Mouse (Mus musculus): ENCODE results near the gene Srprb. TPM values are rescaled to one million over a fixed set of nuclear protein-coding genes. Genes with fewer than 3 reads are reported as not detected.
"Not testable (repeated sequence)": the region's sequence is repeated elsewhere in the genome, so short reads cannot be mapped to it uniquely, and the experiment has no call there.

The Srprb gene
- total RNA-seq, 1 experiment from 2014 or later: 14.6 TPM

DNA sequence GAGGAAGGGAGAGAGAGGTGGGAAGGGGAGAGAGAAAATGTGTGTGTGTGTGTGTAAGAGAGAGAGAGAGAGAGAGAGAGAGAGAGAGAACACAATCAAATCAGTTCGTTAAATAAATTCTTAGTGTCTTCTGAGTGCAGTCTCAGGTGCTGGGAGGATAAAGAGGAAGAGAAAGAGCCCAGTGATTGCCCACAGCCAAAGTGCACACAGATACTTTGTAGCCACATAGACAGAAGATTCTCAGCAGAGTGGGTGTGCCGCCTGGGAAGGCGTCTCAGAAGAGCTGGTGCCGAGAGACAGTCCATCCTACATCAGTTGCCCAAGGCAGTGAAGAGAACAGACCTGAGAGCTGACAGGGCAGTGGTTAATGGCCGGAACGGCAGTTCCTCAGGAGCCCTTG is 12.3 kb upstream of the Srprb start:
- no peak for ATAC-seq (replicated peaks; ENCODE audit: insufficient number of reproducible peaks, low FRiP score, low TSS enrichment, poor library complexity, severe bottlenecking)

DNA sequence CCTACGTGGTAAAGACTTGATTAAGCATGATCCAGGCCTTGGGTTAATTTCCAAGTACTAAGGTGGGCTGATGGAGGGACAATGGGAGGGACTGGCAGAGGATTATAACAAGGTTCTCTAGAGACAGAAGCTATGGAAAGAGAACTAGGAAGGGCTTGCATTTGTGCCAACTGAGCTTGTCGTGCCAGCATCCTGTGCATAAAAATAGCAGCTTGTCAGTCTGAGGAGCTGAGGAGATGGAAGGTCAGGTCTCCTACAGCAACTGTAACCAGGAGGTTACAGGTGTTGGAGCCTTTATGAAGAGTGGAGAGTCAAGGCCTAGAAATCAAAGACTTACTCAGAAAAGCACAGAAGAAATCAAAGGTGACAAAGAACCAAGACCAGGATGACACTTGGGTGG is 11.7 kb upstream of the Srprb start:
- ATAC-seq (replicated peaks; ENCODE audit: insufficient number of reproducible peaks, low FRiP score, low TSS enrichment, poor library complexity, severe bottlenecking): no peak

DNA sequence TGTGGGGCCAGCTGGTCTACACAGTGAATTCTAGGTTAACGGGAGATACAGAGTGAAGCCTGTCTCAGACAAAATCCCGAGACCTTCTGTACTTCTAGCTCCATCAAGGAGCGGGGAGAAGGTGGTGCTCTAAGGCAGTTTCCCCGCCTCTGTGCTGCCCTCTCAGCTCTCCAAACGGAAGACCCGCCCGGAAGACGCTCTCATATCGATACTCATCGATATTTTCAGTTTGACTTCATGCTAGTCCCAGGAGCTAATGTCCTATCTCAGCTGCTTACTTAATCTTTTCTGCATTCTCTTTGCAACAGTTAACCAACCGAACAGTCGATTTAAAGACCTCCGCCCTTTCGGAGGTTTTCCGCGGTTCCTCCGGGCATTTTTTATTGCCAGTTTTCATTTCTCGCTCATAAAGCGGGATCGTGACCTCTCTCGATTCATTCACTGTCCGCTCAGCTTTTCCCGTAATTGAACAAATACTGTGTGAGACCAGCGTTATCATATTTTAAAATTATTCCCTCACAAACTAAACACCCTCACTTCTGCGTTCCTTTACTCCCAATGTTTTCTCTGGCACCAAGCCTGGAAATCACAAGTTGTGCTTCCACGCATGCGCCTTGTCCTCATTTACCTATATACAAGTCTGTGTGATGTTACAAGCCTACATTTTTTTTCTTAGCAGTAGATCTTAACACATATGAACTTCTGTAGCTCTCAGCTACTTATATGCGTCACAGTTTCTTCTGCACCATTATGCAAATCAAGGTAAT is 10.9 kb upstream of the Srprb start:
- ATAC-seq (replicated peaks; ENCODE audit: insufficient number of reproducible peaks, low FRiP score, low TSS enrichment, poor library complexity, severe bottlenecking): no peak

DNA sequence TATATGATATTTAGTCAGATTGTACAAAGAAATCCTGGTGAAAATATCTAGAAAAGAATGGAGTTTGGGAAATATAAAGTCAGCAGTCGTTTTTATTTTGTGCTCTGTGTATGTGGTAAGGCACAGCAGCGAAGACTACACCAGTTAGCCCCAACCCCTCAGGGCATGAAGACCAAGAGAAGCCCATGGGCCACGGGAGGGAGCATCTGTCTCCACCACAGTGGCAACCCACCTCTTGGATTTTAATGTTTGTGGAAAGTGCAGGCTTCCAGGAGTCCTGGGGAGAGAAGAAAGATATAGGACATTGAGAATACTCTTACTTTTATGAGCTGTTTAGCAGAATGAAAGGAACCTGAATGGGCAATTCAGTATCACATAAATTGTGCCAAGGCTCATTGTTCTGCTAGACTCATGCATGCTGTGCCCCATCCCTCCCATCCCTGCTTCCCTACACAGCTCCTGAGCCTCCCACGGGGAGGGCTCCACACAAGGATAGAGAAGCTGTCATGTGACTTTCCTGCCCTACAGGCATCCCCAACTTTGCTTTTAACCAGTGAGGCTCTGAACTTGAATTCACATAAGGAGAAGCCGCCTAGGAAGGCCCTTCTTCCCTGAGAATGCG is 7.0 kb upstream of the Srprb start:
- no peak for ATAC-seq (replicated peaks; ENCODE audit: insufficient number of reproducible peaks, low FRiP score, low TSS enrichment, poor library complexity, severe bottlenecking)

DNA sequence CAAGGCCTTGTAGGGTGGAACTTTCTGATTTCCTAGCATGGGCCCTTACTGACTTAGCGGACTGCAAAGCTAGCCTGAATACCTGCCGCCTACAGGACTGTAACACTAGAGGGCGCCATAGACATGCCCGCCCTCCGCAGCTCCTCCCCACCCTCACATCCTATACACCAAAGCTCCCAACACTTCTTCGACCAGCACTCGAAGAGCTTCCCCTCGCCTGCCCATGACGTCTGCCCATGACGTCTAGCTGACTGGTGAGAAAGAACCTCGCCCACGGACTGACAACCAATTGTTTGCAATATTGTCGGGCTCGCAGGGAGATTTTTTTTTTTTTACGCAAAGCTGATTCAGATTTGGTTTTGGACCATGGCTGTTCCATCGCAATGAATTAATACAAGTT is 5.9 kb upstream of the Srprb start:
- ATAC-seq (replicated peaks; ENCODE audit: insufficient number of reproducible peaks, low FRiP score, low TSS enrichment, poor library complexity, severe bottlenecking): peak; percentile 99

DNA sequence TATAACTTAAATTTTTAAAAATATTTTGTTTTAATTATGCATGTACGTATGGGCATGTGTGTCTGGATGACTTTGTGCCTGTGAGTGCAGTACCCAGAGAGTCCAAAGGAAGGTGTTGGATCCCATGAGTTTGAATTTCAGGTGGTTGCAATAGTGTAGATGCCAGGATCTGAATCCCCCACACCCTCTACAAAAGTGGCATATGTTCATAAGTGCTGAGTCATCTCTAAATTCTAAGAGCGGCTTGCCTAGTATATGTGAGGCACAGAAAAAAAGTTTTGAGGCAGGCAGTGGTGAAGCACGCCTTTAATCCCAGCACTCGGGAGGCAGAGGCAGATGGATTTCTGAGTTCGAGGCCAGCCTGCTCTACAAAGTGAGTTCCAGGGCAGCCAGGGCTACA is 3.8 kb upstream of the Srprb start:
- ATAC-seq (replicated peaks; ENCODE audit: insufficient number of reproducible peaks, low FRiP score, low TSS enrichment, poor library complexity, severe bottlenecking): no peak

DNA sequence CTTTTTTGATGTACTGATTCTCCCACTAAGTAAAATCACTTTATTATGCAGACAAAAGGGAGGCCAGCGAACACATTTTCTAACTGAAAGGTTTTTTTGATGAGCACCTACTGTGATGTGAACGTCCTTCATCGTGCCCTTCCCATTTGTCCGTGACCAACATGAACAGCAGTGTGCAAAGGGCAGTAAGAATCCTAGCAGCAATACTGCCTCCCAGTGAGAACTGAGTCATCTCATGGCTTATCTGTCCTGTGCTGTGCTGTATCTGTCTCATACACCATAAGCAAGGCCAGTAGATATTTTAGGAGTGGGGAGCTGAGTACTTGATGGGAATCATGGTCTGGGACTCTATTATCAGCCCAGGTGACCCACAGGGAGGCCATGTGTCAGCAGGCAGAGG is 13.5 kb downstream of the Srprb start:
- ATAC-seq (replicated peaks; ENCODE audit: insufficient number of reproducible peaks, low FRiP score, low TSS enrichment, poor library complexity, severe bottlenecking): no peak

DNA sequence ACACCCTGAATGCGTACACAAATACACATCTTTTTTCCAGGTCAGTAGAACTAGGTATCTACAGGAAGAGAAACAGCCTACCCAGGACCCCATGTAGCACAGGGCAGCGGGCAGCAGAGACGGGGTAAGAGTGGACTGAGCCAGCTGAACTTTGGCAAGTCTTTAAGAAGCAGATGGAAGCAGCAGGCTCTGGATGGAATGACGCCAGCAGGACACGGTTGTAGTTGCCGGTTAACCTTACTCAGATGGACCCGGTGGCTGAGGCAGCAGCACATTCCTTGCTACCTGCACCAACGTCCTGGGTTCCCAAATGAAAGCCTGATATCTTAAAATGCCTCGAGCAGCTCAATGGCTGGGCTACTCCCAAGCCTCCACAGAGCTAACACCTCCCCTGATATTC is 15.2 kb downstream of the Srprb start:
- no peak for ATAC-seq (replicated peaks; ENCODE audit: insufficient number of reproducible peaks, low FRiP score, low TSS enrichment, poor library complexity, severe bottlenecking)

DNA sequence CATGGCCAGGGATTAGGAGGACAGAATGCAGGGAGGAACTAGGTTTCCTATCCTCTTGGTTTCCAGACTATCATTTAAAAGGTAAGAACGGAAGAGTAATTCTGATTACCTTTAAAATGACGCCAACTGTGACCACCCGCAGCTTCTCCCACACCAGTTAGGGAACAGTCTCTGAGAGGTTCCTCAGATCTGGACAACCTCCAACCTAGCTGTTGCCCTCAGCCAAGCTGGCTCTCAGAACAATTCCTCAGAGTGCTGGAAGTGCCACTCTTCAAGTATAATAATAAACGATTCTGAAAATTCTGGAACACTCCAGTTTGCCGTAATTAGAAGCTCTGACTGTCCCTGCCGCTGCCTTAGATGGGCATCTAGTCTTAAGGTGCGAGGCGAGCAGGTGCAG is 16.0 kb downstream of the Srprb start:
- ATAC-seq (replicated peaks; ENCODE audit: insufficient number of reproducible peaks, low FRiP score, low TSS enrichment, poor library complexity, severe bottlenecking): no peak

DNA sequence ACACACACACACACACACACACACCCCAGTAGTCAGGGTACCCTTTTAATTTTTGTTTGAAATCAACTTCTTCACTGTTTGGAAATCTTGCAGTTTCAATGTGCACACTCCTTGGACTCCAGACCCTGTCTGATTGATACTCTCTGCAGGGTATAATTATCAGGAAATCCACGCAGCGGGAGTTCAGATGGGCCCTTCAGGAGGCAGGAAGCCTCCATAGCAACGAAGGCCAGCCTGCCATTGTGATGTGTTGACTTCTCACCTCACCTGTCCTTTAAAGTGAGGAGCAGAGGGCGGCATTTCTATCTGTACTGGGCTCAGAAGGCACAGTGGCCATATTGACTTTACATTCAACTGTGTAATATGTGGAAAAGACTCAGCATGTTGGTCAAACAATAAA is 17.1 kb downstream of the Srprb start:
- ATAC-seq (replicated peaks; ENCODE audit: insufficient number of reproducible peaks, low FRiP score, low TSS enrichment, poor library complexity, severe bottlenecking): no peak

DNA sequence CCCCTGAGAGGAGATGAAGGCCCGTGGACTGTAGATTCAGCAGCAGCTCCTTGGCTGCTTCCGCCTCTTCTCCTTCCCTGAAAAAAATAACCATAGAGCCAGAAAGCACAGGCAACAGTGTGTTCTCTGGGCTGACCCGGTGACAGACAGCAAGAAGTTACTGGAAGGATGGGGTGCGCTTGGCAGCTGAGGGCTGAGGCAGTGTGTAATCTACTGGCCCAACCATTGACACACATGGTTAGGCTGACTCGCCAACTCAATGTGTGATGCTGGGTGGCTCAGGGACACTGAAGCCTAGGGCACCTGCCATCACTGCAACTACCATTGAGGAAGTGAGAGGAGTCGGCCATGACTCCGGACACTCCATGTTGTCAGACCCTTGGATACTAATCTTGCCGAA is 20.1 kb downstream of the Srprb start:
- no peak for ATAC-seq (replicated peaks; ENCODE audit: insufficient number of reproducible peaks, low FRiP score, low TSS enrichment, poor library complexity, severe bottlenecking)

DNA sequence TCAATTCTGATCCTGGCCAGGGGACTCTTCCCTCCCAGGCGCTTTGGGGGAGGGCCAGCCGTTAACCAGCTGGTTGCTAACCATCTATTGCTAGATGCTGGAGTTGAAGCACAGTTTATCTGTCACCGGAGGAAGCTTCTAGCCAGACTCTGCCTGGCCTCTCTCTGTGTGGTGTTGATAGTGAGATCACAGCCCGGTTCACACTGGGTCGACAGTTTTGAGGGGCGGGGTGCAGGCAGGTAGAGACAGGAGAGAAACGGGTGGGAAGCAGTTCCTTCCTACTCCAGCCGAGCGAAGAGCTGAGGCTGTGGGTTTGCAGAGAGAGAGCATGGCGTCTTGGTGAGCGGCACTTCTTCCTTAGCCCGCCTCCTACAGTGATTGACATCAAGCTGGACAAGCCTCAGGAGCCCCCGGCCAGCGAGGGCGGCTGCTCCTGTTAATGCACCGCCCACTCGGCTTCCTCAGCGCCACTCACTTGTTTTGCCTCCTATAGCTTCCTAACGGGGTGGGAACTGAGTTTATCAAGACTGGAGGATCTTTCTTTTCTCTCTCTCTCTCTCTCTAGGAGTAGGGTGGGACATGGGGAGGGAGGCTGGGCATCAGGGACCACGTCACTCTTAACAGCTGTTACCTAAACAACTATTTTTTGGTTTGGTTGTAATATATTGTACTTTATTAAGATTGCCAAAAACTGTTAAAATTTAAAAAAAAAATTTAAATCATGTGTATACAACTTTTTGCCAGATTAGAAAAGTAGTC is 21.0 kb downstream of the Srprb start:
- peak; percentile 88 for ATAC-seq (replicated peaks; ENCODE audit: insufficient number of reproducible peaks, low FRiP score, low TSS enrichment, poor library complexity, severe bottlenecking)

DNA sequence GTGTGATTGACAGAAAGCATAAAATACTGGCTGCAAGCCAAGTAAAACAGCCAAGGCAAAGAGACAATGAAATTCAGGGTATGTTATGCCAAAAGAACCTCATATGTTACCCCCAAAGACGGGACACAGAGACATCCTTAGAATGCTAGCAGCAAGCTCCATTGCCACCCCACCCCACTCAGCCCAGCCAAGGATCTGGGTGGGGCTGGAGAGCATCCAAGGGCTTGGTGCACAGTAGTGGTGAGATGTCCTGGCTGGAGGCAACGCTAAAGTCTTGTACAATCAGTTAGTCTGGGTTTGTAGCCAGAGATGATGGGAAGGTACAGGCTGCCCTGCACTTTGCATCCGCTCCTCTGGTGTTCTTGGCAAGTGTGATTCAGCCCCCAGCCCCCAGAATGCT is 21.6 kb downstream of the Srprb start:
- ATAC-seq (replicated peaks; ENCODE audit: insufficient number of reproducible peaks, low FRiP score, low TSS enrichment, poor library complexity, severe bottlenecking): no peak

DNA sequence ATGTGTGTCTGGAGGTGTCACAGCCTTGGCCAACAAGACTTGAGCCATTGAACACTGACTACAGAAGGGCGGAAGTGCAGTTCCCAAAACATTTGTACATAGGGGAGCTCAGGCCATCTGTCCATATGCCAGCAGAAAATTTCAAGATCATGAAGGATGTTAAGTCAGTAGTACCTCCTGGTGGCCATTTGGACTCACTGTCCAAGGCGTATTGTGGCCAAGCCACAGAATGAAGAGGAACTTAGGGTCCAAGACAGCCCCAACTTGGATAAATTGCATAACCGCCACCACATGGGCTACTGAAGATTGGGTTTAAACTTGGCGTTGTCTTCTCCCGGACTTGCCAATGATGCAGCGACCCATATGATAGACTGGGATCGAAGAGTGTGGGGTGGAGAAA is 26.2 kb downstream of the Srprb start:
- no peak for ATAC-seq (replicated peaks; ENCODE audit: insufficient number of reproducible peaks, low FRiP score, low TSS enrichment, poor library complexity, severe bottlenecking)

DNA sequence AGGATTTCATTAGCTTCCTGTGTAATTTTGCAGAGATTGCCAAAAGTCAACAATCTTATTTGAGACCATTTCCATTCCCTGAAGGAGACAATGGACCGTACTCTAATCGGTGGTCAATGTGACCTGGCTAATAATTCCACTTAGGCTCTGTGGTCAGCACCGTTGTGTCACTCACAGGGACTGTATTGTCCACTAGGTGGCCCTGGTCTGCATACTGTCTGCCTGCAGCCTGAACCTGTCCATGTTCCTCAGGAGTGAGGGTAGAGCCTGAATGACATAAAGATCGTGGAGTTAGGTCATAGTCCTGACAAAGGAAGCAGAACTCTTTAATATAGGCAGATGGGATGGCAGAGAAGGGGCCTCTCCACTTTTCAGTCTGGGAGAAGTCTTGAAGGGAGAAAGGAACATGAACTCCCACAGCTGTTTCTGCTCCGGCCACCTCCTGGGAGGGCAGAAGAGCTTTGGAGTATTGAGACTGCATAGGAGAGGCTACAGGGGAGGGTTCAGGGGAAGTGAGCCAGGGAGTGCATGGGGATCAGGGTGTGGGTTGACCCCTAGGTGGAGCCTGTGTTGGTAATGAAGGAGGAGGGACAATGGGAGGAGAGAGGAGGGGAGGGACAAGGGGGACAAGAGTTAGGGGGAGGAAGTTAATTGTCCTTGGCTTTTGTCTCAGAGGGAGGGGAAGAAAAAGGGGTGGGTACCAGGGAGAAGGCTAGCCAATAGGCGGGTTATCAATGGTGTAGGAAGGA is 27.0 kb downstream of the Srprb start:
- 0 out of 2 replicates have a peak, but pooled peaks have one; percentile 16 for ATAC-seq (replicated peaks; ENCODE audit: insufficient number of reproducible peaks, low FRiP score, low TSS enrichment, poor library complexity, severe bottlenecking)

DNA sequence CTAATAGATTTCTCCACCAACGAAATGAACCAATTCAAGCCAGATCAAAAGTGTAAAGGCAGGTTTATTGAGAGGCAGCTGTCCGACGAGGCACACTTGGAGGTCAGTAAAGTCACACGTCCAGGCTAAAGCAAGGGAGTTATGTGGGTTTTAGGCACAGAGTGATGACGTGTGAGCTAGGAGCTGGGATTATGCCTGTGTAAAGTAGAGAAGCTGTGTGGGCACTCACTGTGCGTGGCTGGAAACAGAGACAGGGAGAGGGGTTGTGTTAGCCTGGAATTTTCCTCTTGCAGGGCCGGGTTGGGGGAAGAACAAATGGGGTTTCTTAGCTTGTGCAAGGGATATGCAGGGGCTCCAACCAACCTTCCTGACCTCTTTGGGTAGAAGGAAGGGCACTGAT is 33.2 kb downstream of the Srprb start:
- ATAC-seq (replicated peaks; ENCODE audit: insufficient number of reproducible peaks, low FRiP score, low TSS enrichment, poor library complexity, severe bottlenecking): no peak

DNA sequence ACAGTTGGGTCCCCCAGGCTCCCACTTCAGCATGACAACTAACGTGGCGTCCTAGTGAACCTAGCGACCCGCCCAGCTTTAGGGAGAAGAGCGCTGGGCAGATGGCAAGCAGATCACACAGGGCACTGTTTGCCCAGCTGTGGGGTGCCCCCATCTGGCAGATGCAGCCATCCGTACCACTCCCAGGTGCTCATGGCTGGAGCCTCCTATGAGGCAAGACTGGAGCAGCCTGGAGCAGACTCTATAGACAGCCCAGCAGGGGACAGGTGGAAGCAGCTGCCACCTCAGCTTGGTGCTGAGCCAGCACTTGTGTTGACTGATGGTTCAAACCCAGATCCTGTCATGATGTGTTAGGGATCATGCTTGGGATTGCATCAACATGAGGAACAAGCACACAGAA is 33.9 kb downstream of the Srprb start:
- no peak for ATAC-seq (replicated peaks; ENCODE audit: insufficient number of reproducible peaks, low FRiP score, low TSS enrichment, poor library complexity, severe bottlenecking)

DNA sequence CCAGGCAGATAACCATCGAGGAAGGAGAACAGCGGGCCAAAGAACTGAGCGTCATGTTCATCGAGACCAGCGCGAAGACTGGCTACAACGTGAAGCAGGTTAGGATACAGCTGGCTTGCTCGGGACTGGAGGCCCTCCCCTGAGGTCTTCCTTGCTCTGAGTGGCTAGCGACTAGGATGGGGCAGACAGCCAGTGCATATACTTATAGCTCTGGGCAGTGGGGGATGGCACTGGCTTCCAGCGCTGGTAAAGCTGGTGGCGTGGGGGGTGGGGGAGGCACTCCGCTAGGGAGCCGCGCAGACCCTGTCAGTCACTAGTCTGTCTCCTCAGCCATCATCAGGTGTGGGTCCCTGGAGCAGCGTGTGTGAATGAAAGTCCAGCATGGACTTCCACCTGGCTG is 38.1 kb downstream of the Srprb start:
- ATAC-seq (replicated peaks; ENCODE audit: insufficient number of reproducible peaks, low FRiP score, low TSS enrichment, poor library complexity, severe bottlenecking): no peak

DNA sequence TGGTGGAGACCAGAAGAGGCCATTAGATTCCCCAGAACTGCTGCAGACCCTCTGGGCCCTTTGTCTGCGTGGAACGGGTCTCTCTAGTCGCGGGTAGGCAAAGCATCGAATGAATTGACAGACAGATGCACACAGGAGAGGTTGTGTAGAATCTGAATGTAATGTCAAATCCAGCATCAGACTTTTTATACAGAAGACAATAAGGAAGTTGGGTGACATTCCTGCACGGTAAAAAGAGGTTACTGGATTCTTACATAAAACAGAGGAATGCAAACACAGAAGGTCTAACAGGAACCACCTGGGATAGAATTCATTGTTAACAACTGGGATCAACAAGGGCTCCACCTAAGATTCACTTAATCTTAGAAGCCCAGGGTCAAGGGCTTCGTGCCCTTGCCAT is 46.8 kb downstream of the Srprb start:
- not testable (repeated sequence) for ATAC-seq (replicated peaks; ENCODE audit: insufficient number of reproducible peaks, low FRiP score, low TSS enrichment, poor library complexity, severe bottlenecking)
